Mouse (Mus musculus) hindlimb bud, embryonic 11.5 days (tissue): ENCODE measurements around the gene Cbfa2t2.

Experiments
- DNase-seq: peaks from one replicate; pipeline ENCODE4 v3.0.0-alpha.2; 2012; ENCODE audit warnings: low read depth, low spot score; ENCODE audit errors: extremely low spot score

Cbfa2t2 gene

DNA sequence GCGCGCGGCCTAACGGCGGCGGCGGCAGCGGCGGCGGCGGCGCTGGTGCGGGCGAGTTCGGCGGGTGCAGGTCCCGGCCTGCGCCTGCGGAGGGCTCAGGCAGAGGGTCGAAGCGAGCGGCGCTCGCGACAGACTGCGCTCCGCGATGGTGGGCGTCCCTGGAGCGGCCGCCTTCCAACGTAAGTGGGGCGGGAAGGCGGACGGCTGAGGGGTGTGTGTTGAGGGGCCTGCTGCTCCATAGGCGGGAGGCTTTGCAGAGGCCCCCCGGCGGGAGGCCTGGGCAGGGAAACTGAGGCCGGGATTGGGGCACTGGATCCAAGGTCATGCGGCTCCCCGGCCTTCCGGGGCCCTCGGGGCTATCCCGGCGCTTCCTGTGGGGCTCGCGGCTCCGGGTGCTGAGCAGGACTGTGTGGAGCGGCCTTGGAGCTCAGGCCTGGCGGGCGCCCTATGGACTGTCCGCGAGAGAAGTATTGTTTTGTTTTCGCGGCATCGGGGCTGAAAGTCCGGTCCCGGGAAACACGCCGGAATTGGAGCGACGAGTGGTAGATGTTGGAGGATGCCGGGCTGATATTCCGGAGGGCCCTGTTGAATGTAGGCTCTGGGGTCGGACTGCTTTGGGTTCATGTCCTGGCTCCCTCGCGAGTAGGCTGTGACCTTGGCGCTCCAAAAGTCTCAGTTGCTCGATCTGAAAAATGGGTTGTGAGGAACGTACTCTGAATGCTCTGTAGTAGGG, at the start of gene Cbfa2t2:
Gene Cbfa2t2 (plus strand): TSS at position 24 of the 733 bp plus-strand sequence.
- DNase-seq = no peak

GRCm38 (mm10) chr2:154390180-154390964, 45.9 kb upstream of the Cbfa2t2 start:
- no peak for DNase-seq

DNA sequence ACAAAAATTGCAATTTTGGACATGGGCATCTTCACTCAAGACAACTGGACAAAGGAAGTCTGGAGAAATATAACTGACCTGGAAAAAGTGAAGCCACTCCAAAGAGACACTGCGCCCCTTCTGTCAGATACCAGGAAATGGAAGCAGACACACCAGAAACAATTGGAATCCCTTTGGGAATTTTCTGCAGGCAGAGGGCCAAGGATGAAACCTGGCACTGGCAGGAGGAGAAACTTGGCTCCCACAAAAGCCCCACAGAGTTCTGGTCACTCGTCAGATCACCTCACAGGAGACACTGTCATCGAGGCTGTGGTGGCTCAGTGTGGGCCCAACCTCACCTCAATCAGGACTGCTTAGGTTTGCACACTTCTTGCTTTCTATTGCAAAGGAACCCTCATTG, 41.7 kb upstream of the Cbfa2t2 start:
- no peak for DNase-seq

DNA sequence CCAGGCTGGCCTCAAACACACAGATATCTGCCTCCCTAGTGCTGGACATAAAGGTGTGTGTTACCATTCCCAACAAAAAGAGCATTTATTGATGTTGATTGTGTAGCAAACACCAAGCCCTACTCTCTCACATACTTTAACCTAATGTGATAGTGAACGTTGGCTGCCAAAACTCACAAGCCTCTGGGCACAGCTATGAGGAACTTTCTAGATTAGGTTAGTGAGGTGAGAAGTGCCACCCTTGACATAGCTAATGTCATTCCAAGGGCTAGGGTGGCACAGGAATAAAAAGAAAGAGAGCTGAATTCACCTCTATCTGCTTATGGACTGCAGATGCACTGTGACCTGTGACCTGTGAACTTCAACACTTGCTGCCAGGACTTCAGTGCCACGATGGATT, 39.8 kb upstream of the Cbfa2t2 start:
- DNase-seq = no peak

GRCm38 (mm10) chr2:154398267-154398666, 38.0 kb upstream of the Cbfa2t2 start:
- no peak for DNase-seq

- no peak for DNase-seq
Measured at GRCm38 (mm10) chr2:154399325-154399724, 37.0 kb upstream of the Cbfa2t2 start.

GRCm38 (mm10) chr2:154401976-154402375, 34.3 kb upstream of the Cbfa2t2 start:
- DNase-seq = no peak

GRCm38 (mm10) chr2:154402811-154403210, 33.5 kb upstream of the Cbfa2t2 start:
- DNase-seq = no peak

GRCm38 (mm10) chr2:154405447-154405994, 30.8 kb upstream of the Cbfa2t2 start:
- DNase-seq = no peak

GRCm38 (mm10) chr2:154407063-154407642, 29.1 kb upstream of the Cbfa2t2 start:
- DNase-seq = no peak

- DNase-seq = no peak
Measured at GRCm38 (mm10) chr2:154407643-154408445, 28.4 kb upstream of the Cbfa2t2 start, which contains the start of gene Snta1. TSS of gene Snta1 (minus strand) at chr2:154408099.

DNA sequence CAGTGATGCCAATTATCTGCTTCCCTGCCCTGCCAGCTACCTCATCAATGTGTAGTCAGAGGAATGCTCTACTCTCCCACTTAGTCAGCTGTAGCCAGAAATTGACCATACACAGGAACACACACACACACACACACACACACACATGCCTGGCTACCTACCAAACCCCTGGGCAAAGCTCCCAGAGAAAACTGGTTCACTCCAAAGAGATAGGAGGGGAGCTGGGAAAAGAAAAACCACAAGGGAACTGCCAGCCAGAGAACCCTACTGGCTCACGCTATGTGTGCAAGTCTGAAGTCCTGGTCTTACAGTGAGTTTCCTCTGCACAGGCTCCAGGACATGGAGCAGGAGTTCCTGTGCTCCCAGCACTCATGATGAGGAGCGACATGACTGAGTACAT, 25.9 kb upstream of the Cbfa2t2 start:
- DNase-seq = no peak

DNA sequence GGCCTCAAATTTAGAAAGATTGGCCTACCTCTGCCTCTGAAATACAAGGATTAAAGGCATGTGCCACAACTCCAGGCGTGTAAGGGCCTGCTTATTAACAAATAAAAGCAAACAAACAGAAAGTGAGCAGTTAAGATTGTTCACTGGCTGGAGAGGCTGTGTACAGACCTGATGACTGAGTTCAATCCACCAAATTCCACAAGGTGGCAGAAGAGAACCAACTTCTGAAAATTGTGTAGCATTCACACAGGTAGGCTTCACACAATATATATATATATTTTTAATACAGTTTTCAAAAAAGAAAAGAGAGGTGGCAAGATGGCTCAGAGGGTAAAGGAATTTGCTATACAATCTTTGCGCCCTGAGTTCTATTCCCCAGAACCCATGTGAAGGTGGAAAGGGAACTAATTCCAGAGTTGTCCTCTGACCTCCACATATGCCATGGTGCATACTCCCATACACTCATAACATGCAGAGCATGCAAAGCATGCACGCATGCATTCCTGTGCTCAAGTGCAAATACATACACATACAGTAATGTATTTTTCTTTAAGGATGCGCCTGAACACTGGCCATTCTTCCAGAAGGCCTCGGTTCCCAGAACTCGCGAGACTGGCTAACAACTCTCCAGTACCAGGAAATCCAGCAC, 24.1 kb upstream of the Cbfa2t2 start:
- DNase-seq = no peak

GRCm38 (mm10) chr2:154417107-154417506, 19.2 kb upstream of the Cbfa2t2 start:
- peak; percentile 60 for DNase-seq

- DNase-seq = no peak
Measured at GRCm38 (mm10) chr2:154418001-154418400, 18.3 kb upstream of the Cbfa2t2 start.

- DNase-seq = no peak
Measured at GRCm38 (mm10) chr2:154419631-154420515, 16.4 kb upstream of the Cbfa2t2 start.

GRCm38 (mm10) chr2:154420942-154421731, 15.1 kb upstream of the Cbfa2t2 start:
- no peak for DNase-seq

- no peak for DNase-seq
Measured at GRCm38 (mm10) chr2:154422181-154422580, 14.1 kb upstream of the Cbfa2t2 start.
